Mouse (Mus musculus) cerebellum, postnatal 10 days (tissue): ENCODE results near the gene Tnfrsf13c.

Experiments
- DNase-seq, 2 experiments: peaks; one replicate each; pipeline ENCODE4 v3.0.0; 2021; ENCODE audit warnings: mixed read lengths in 2 of 2

Tnfrsf13c gene

GRCm38 (mm10) chr15:82207105-82207459 is 17.1 kb downstream of the Tnfrsf13c start:
- DNase-seq, result peak in 1 of 2 experiments; percentile 61

- peak; percentile 100 for DNase-seq
These were observed 17.6 kb downstream of the Tnfrsf13c start for GRCm38 (mm10) chr15:82206365-82207104.

DNA sequence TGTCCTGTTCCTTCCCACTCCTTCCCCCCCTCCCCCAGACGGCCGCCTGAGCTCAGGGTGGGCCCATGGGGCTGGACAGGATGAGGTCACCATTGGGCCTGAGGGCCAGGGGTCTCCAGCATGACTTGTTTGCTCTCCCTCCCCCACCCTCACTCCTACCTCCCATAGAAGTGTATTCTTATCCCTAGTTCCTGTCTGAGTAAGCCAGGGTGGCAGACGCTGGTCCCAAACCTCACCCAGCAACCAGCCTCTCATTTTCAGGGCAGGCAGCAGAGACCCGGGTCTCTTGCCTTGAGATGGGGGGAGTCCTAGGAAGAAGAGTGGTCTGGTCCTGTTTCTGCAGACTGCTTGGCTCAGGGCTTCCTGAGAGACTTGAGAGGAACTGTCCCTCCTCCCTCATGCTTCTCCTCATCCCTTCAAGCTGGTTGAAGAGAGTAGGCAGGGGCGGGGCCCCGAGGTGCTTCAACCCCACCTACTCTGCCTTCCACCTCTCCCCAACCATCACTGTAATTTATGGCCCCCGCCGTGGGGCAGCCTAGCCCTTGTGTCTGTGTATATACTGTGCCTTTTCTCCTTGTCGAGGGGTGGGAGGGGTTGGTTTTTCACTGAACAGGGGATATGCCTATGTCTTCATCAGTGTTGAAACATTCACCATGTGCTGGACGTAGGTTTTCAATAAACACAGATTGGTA is 19.3 kb downstream of the Tnfrsf13c start:
- DNase-seq, result peak in 1 of 2 experiments; percentile 30

DNA sequence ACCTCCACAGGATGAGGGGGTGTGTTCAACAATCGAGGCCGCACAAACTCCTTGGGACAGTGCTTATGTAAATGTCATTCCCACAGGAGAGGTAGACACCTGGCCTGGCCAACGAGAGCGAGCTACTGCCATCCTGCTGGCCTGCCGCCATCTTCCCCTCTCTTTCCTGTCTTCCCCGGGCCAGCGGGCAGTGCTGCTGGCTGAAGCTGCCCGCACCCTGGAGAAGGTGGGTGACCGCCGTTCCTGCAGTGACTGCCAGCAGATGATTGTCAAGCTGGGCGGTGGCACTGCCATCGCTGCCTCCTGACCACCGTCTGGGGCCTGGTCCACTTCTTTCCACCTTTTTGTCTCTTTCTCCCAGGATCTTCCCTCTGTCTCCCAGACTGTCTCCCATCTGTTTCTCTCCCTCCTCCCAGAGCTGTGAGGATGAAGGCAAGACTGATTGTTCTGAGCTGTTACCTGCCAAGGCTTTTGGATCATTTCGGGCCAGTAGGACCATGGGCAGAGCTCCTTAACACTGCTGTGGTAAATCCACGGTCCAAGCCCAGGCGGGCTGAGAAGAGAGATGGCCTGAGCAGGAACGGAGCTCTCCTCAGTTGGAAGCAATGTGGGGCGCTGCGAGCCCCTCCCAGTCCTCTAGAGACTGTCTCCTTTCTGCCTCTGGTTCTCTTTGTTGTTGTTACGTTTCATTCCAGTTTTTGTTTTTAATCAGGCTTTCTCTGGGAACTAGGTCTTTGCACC is 20.4 kb downstream of the Tnfrsf13c start:
- DNase-seq, result peak; percentile 87 to 88

GRCm38 (mm10) chr15:82203090-82203489 is 21.1 kb downstream of the Tnfrsf13c start:
- DNase-seq, result peak in 1 of 2 experiments; percentile 33

- DNase-seq, result peak in 1 of 2 experiments; percentile 47
These were observed 22.1 kb downstream of the Tnfrsf13c start for GRCm38 (mm10) chr15:82202086-82202485.

GRCm38 (mm10) chr15:82199546-82199945 is 24.6 kb downstream of the Tnfrsf13c start:
- DNase-seq, result peak; percentile 59 to 60

GRCm38 (mm10) chr15:82198342-82198741 is 25.8 kb downstream of the Tnfrsf13c start:
- no peak for DNase-seq

DNA sequence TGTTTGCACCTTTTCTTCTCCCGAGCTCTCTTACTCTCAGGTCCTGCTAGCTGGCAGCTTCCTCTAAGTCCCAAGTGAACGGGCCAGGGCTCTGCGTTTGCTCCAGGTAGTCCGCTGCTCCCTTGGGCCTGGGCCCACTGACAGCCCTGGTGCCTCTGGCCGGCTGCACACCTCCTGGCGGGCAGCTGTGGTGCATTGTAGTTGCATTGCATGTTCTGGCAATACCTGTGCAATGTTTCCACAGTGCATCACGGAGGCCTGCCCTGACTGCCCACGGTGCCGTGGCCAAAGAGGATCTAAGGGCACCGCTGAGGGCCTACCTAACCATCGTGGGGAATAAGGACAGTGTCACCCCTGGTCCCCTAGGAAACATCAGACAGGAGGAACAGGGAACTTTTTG is 26.2 kb downstream of the Tnfrsf13c start:
- peak in 1 of 2 experiments; percentile 22 for DNase-seq

- peak; percentile 32 to 44 for DNase-seq
These were observed 26.9 kb downstream of the Tnfrsf13c start for GRCm38 (mm10) chr15:82197246-82197750.

- peak; percentile 63 to 77 for DNase-seq
These were observed 27.9 kb downstream of the Tnfrsf13c start for GRCm38 (mm10) chr15:82196300-82196699.

DNA sequence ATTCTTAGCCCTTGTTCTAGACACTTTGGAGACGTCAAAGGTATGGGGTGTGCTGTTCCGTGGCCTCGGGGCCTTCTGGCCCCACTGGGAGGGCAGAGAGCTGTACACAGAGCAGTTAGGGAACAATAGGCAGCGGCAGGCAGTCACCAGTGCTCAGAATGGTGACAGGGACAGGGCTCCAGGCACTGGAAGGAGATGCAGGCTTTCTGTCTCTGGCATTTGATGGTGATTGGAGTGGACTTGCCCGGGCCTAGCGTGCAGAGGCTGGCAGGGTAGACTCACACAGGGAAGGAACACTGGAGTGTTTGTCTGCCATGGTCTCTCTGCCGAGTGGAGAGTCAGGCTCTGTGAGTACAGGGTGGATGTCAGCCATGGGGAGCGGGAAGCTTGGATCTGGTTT is 31.6 kb downstream of the Tnfrsf13c start:
- DNase-seq, result peak in 1 of 2 experiments; percentile 55

- peak; percentile 82 to 88 for DNase-seq
These were observed 35.5 kb downstream of the Tnfrsf13c start for GRCm38 (mm10) chr15:82188481-82189240.

DNA sequence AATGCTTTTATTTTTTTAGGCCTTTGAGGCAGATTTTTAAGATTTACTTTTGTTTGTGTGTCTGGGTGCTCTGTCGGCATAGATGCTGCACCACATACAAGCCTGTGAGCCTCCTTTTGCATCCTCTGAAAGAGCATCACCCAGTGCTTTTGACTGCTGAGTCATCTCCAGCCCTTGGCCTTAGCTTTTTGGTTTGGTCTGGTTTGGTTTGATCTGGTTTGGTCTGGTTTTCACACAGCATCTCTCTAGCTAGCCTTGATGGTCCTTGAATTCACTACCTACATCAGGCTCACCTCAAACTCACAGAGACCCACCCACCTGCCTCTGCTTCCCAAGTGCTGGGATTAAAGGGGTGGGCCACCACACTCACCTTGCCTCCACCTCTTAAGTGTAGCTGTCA is 36.2 kb downstream of the Tnfrsf13c start:
- DNase-seq, result no peak

DNA sequence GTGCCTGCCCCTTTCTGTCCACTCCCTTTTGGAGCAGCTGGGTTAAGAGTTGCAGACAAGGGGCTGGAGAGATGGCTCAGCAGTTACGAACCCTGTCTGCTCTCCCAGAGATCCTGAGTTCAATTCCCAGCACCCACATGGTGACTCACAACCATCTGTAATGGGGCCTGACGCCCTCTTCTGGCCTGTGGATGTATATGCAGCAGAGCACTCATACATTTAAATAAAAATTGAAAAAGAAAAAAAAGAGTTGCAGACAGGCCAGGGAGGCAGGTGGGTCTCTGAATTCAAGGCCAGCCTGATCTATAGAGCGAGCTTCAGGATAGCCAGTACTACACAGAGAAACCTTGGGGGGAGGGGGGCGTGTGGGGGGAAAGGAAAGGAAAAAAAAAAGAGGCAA is 36.8 kb downstream of the Tnfrsf13c start:
- DNase-seq, result no peak

- no peak for DNase-seq
These were observed 37.2 kb downstream of the Tnfrsf13c start for GRCm38 (mm10) chr15:82186931-82187330.

GRCm38 (mm10) chr15:82186131-82186530 is 38.0 kb downstream of the Tnfrsf13c start:
- no peak for DNase-seq

DNA sequence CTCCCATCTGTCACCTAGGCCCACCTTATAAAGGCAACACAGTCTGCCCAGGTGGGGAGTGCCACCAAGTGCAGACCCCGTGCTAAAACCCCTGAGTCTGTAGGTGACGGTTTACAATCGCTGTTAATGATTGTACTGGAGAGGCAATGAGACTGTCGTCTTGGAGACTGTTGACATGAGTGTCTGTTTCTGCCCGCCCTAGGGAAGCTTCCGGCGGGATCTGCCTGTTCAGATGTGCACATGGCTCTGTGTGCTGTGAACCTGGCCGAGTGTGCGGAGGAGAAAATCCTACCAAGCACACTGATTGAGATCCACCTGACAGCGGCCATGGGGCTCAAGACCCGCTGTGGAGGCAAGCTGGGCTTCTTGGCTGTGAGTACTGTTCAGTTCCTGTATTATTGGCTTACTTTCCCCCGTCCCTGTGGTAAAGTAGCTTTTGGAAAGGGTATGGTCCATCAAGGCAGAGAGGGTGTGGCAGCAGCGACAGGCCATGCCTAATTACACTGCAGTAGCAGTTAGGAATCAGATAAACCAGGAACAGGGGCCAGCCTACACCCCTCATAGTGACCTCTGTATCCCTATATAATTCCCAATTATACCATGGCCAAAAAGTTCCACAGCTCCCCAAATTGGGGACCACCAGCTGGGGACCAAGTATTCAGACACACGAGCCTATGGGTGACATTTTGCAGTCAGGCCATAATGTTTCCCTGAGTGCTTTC is 38.9 kb downstream of the Tnfrsf13c start:
- DNase-seq, result peak in 1 of 2 experiments; percentile 38

DNA sequence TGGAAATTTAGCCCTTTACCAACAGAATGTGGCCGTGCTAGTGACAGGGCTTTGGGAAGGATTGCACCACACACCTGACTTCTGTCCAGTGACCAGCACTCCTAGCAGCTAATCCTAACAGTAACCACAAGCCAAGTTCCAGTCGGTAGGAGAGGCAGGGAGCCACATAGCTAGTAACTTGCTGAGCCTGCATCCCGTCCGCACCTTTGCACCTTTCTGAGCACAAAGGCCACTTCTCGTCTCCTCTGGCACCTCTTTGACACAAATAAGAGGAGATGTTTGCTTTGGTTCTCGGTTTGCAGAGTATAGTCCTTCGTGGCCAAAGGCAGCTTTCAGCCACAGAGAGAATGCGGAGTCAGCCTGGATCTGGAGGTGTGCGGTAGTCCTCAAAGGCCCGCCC is 39.5 kb downstream of the Tnfrsf13c start:
- DNase-seq, result no peak

GRCm38 (mm10) chr15:82184183-82184582 is 40.0 kb downstream of the Tnfrsf13c start:
- no peak for DNase-seq

DNA sequence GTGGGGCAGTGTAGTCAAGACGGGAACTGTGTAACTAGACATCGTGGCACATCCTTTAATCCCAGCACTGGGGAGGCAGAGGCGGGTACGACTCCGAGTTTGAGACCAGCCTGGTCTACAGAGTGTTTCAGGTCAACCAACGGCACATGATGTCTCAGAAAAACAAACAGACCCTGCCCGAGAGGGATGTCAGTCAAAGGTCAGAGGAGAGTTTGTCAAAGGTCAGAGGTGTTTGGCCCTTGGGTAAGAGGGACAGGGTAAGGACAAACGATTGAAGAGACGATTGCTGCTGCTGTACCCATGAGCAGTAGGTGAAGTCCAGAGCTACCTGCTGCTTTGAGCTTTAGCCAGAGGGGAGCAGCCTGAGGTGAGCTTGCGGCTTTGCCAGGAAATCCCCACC is 40.6 kb downstream of the Tnfrsf13c start:
- no peak for DNase-seq

DNA sequence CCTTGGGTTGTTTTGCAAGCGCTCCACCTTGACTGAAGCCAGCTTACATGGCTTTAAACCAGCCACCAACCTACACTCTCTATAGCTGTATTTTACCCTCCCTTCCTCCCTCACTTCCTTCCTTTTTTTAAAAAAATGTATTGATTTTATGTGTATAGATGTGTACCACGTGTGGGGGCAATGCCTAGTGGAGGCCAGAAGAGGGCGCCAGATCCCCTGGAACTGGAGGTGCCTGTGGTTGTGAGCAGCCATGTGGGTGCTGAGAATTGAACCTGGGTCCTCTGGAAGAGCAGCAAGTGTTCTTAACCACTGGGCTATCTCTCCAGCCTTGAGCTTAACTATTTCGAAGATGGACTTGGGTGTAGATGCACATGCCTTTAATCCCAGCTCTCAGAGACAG is 41.9 kb downstream of the Tnfrsf13c start:
- DNase-seq, result no peak
